Mouse (Mus musculus) lung, embryonic 15.5 days (tissue): ENCODE data around the gene Bcl2a1b. TPM values are rescaled to one million over a fixed set of nuclear protein-coding genes. Genes with fewer than 3 reads are reported as not detected.
"Not testable (repeated sequence)": the region's sequence is repeated elsewhere in the genome, so short reads cannot be mapped to it uniquely, and the experiment has no call there.

Source experiments
- ATAC-seq: fragments of 200-750 bp; cut with Nextera tagmentation; 2 replicates; pipeline ENCODE4 v1.8.0; 2017; ENCODE audit warnings: moderate number of reproducible peaks, borderline replicate concordance; ENCODE audit not compliant: low FRiP score, low TSS enrichment; ENCODE audit errors: extremely low read depth
- H3K27ac ChIP-seq: fragments of 300-500 bp; sonication (generic); 2 replicates; pipeline ENCODE4 v1.5.1; 2015; ENCODE audit warnings: moderate library complexity, mild to moderate bottlenecking, inconsistent platforms
- H3K27me3 ChIP-seq: fragments of 300-500 bp; sonication (generic); 2 replicates; pipeline ENCODE4 v1.6.1; 2015; ENCODE audit warnings: inconsistent platforms
- H3K36me3 ChIP-seq: fragments of 300-500 bp; sonication (generic); 2 replicates; pipeline ENCODE4 v1.6.1; 2015; ENCODE audit warnings: inconsistent platforms
- H3K4me1 ChIP-seq: fragments of 300-500 bp; sonication (generic); 2 replicates; pipeline ENCODE4 v1.6.1; 2015; ENCODE audit warnings: inconsistent platforms
- H3K4me2 ChIP-seq: fragments of 300-500 bp; sonication (generic); 2 replicates; pipeline ENCODE4 v1.6.1; 2015; ENCODE audit warnings: inconsistent platforms, mild to moderate bottlenecking, moderate library complexity
- H3K4me3 ChIP-seq: fragments of 300-500 bp; sonication (generic); 2 replicates; pipeline ENCODE4 v1.5.1; 2015; ENCODE audit warnings: mild to moderate bottlenecking, inconsistent platforms
- H3K9ac ChIP-seq: fragments of 300-500 bp; sonication (generic); 2 replicates; pipeline ENCODE4 v1.6.1; 2015; ENCODE audit warnings: inconsistent platforms
- H3K9me3 ChIP-seq: fragments of 300-500 bp; sonication (generic); 2 replicates; pipeline ENCODE4 v1.6.1; 2016; ENCODE audit warnings: inconsistent platforms
- WGBS: fragments of 180-500 bp; shearing (Covaris S2); methylation state at CpG from one replicate; pipeline ENCODE4 v1.1.7; 2015; 5-methylcytosine and 5-hydroxymethylcytosine counted together
- polyA plus RNA-seq: library from polyadenylated mRNA; unstranded; fragments of >200 nt; fragmentation: Nextera tagmentation; extraction: Ambion mirVana; gene quantifications from 2 replicates; pipeline ENCODE4 v1.2.1, GENCODE M21; 2015

Bcl2a1b gene
- polyA plus RNA-seq, 1 experiment from 2014 or later = 7.0 TPM

DNA sequence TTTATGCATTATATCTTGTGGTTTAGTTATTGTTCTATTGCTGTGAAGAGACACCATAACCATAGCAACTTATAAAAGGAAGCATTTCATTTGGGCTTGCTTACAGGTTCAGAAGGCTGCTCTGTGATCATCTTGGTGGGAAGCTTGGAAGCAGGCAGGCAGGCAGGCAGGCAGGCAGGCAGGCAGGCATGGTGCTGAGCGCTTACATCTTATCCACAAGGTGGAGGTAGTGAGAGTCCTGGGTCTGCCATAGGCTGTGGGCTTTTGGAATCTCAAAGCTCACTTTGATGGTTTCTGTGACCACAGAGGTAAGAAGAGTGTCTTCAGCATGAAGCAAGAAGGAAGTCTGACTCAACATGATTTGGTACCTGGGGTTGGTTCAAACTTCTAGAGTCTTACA lies 13.4 kb downstream of the Bcl2a1b start:
- not testable (repeated sequence) for H3K27ac ChIP-seq, H3K4me2 ChIP-seq, H3K36me3 ChIP-seq, H3K9ac ChIP-seq, H3K9me3 ChIP-seq, H3K4me1 ChIP-seq, H3K27me3 ChIP-seq, ATAC-seq, H3K4me3 ChIP-seq
- 41% methylated on average over 1 of the region's 1 CpGs for WGBS

DNA sequence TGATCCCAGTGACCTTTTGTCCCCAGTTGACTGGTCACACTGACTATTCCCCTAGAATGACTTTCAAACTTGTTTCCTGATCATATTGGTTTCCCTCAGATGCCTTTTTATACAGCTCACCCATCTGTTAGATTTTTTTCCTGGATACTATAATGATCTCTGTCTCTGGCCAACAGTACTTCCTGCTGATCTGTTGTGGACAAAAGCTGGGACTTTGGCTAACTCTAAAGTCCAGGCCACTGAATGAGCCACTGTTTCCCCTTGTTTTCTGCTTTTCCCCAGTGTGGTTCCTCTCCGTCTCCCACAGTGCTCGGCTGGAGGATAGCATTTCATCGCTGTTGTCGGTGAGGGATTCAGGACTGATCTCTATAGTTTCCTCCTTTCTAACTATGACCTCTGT lies 19.2 kb downstream of the Bcl2a1b start:
- H3K4me3 ChIP-seq, ATAC-seq, H3K27ac ChIP-seq, H3K27me3 ChIP-seq, H3K9me3 ChIP-seq, H3K4me2 ChIP-seq, H3K9ac ChIP-seq, H3K36me3 ChIP-seq, H3K4me1 ChIP-seq: not testable (repeated sequence)
- 95% methylated on average over 4 of the region's 4 CpGs for WGBS

DNA sequence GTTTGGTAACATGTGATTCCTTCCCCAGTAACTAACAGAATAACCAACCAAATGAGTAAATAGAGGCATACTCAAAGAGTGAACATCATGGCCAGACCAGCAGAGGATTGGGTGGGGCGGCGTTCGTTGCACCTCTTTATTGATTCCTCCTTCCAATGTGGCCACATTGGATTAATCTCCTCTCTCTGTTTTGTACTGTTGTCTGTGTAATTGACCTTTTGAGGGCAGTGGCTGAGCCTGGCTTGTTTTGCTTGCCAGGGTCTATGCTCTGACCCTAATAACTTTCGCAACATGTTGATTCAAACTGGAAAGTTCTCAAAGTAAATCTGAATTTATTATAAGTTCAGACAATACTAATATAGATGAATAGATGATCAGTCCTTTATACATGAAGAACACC lies 20.7 kb downstream of the Bcl2a1b start:
- not testable (repeated sequence) for H3K36me3 ChIP-seq, H3K9ac ChIP-seq, H3K27me3 ChIP-seq, H3K9me3 ChIP-seq, H3K27ac ChIP-seq, H3K4me2 ChIP-seq, ATAC-seq, H3K4me1 ChIP-seq, H3K4me3 ChIP-seq
- 86% methylated on average over 3 of the region's 4 CpGs for WGBS

DNA sequence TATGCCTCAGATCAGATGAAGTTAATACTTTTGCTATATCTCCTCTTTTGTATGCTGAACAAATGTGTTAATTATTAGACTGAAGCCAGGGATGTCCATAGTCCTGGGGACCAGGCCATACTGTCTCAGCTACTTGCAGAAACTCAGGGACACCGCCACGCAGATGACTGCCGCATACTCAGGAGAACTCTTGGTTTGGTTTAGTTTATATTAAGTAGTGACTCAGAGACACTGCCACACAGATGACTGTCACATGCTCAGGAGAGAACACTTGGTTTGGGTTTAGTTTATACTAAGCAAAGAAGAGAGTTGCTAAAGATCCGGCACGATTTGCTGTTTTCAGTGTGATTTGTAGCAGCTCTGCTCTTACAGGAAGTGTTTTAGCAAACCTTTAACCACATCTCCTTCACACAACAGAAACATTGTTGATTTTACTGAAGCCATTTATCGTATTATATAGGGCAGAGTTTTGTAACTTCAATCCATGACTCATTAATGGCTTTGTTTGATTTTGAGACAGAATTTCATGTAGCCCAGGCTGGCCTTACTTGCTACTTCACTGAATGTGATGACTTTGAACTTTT lies 21.8 kb downstream of the Bcl2a1b start:
- not testable (repeated sequence) for H3K4me3 ChIP-seq, H3K9me3 ChIP-seq, H3K27ac ChIP-seq, H3K27me3 ChIP-seq, H3K9ac ChIP-seq, ATAC-seq, H3K4me2 ChIP-seq, H3K4me1 ChIP-seq, H3K36me3 ChIP-seq
- 75% methylated on average over 6 of the region's 6 CpGs for WGBS

DNA sequence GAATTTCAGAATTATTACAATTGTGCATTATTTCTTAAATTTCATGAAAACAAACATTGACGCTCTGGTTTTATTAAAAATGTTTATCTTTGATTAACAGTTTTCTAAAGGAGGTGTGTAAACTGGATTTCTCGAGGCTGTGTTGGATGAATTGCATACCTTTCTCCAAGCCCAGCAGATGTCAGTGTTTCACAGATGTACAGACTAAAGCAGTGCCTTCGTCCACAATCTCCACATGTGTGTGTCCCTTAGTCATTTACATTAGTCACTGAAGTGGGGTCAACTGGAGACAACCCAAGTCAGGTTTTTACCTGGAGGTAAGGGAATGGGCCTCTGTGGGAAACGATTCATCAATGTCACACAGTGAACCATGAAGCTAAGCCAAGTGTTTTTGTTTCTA lies 27.1 kb downstream of the Bcl2a1b start:
- H3K9me3 ChIP-seq = no peaks in the 10 kb centered on the region
- no peak overlapping the region for H3K27ac ChIP-seq
- no peak overlapping the region for H3K4me3 ChIP-seq
- H3K4me1 ChIP-seq = no peaks in the 10 kb centered on the region
- no peak for ATAC-seq
- H3K9ac ChIP-seq = no peak overlapping the region
- no peak overlapping the region for H3K4me2 ChIP-seq
- no peaks in the 10 kb centered on the region for H3K36me3 ChIP-seq
- no peaks in the 10 kb centered on the region for H3K27me3 ChIP-seq
- 37% methylated on average over 4 of the region's 4 CpGs for WGBS

DNA sequence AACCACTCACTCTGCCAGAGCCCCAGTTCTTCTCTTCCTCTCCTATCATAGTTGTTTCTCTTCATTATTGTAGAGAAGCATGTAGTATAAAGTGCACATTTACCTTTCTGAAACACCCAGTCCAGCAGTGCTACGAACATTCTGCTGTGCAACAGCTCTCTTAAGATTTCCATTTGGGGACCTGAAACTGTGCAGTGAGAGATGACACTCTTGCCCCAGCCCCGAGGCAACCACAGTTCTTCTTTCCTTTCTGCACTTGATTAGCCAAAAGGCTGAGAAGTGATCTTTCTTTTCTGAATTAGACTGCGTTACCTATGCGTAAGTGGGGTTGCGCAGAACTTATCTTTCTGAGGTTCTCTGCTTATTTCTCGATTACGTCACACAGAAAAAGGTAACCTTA lies 29.1 kb downstream of the Bcl2a1b start:
- Histone ChIP-seq H3K36me3 (no peaks in the 10 kb centered on the region), H3K27ac (no peak overlapping the region), H3K4me2 (no peak overlapping the region), H3K4me3 (no peak overlapping the region), H3K4me1 (no peaks in the 10 kb centered on the region), H3K27me3 (no peaks in the 10 kb centered on the region), H3K9me3 (no peaks in the 10 kb centered on the region), H3K9ac (no peak overlapping the region)
- no peak for ATAC-seq
- 87% methylated on average over 7 of the region's 7 CpGs for WGBS

DNA sequence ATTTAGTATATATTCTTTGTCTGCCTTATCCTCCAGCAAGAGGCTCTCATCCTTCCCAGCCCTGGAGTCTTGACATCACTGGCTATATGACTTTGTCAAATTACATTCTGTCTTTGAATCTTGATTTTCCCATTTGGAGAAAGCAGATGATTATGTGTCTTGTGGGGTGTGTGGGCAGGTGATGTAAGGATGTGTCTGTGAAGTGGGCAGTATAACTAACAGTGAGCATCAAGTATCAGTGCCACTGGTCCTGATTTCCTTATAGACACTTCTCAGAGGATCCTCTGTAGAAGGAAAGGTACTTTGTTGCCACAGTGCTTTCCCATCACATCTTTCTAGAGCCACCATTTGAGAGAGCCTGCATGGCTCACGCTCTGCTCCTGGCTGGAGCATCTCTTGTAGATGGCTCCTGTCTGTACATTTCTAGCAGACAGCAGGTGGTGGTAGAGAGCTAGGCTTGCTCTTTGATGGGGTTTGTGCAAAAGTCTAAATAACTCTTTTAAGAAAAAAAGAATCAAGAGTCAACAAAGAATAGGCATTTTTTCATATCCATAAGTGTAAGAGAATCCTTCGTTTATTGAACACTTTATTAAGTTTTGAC lies 32.0 kb downstream of the Bcl2a1b start:
- not testable (repeated sequence) for H3K4me3 ChIP-seq
- WGBS = 63% methylated on average over 2 of the region's 2 CpGs

DNA sequence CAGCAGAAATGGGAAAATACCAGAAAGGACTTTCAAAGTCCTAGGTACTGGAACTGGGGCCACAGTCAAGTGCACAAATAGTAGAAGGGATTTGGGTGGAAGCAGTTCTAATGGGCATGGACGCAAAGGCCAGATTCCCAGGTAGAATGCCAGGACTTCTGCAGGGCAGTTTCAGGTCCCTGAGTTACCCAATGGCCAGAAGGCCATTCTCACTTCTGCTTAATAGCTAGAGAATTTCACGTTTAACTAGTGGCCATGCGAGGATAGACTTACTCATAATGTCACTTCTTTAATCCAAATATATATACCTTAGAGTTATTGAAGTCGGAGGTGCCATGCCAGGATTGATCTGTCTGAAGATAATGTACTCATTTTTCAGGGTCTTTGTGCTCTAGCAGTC lies 38.1 kb downstream of the Bcl2a1b start:
- 69% methylated on average over 4 of the region's 4 CpGs for WGBS
- H3K36me3 ChIP-seq, ATAC-seq: not testable (repeated sequence)

More for the DNA sequence above, 32.0 kb downstream of the Bcl2a1b start:
- H3K9ac ChIP-seq, H3K4me2 ChIP-seq, H3K27ac ChIP-seq, ATAC-seq, H3K27me3 ChIP-seq, H3K36me3 ChIP-seq, H3K4me1 ChIP-seq, H3K9me3 ChIP-seq: not testable (repeated sequence)

DNA sequence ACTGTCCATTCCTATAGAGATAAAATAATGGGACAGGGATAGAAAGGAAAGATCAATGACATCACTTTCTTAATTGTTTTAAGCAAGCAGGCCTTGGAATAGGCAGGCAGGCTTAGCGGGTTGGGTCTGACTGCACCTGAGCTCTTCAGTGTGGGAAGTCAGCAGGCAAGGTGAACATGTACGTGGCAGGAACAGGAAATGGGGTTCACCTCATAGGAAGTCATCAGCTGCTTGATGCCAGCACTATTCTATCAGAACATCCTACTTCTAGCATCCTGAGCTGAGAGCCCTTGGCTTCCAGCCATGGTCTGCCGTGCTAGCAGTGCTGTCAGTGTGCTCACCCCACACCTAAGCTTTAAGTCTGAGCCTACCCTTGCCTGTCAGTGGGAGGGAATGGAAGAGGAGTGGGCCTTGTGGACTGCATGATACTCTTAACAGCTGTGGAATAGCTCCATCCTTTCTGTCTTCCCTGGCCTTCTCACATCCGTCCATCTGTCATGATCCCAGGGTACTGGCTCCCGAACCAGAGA lies 40.0 kb downstream of the Bcl2a1b start:
- H3K27ac ChIP-seq, ATAC-seq, H3K4me3 ChIP-seq, H3K4me2 ChIP-seq, H3K36me3 ChIP-seq, H3K27me3 ChIP-seq, H3K9me3 ChIP-seq, H3K4me1 ChIP-seq, H3K9ac ChIP-seq: not testable (repeated sequence)
- WGBS = 55% methylated on average over 4 of the region's 5 CpGs

More for the DNA sequence above, 38.1 kb downstream of the Bcl2a1b start:
- not testable (repeated sequence) for H3K4me3 ChIP-seq, H3K4me1 ChIP-seq, H3K27me3 ChIP-seq, H3K27ac ChIP-seq, H3K4me2 ChIP-seq, H3K9ac ChIP-seq, H3K9me3 ChIP-seq

DNA sequence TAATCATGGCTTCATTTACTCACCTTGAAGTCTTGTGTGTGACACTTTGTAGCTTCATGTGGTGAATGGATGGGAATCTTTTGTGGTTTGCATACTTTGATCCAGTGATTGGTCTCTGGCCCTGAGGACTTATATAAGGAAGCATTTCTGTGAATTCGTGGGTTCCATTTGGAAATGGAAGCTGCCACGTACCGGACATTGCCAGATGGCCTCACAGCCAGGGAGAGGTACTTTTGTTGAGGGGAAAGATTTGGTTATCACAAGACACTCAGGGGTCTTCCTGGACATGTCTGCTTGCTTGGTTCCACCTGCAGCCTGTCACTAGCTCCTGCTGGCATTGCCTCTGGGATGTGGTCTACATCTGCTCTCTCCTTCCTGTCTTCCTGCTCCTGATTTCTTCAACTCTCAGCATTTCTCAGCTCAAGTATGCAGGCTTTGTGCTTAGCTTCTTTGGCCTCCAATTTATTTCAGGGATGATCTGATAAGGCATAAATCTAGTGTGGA lies 41.6 kb downstream of the Bcl2a1b start:
- H3K27ac ChIP-seq, H3K4me1 ChIP-seq, H3K27me3 ChIP-seq, ATAC-seq, H3K9ac ChIP-seq, H3K36me3 ChIP-seq, H3K4me2 ChIP-seq, H3K4me3 ChIP-seq, H3K9me3 ChIP-seq: not testable (repeated sequence)
- 86% methylated on average over 3 of the region's 3 CpGs for whole genome bisulfite sequencing

DNA sequence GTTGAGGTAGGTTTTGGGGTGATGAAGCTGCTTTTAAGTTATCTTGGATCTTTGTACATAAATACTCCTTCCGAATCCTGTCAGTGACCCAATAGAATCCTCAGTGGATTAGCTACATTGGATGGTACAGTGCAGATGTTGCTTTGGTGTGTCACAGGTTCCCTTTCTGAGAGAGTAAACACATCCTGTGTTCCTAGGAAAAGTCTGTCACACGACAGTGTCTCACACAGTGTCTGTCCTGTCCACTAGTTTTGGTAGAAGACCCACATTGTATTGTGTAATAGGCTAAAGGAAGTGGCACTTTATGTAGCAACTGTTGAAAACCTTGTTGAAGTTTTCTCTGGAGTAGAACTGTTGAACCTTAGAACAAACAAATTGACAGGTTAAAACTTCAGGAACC lies 54.4 kb downstream of the Bcl2a1b start:
- Histone ChIP-seq H3K27me3 (no peaks in the 10 kb centered on the region), H3K4me2 (no peak overlapping the region), H3K9me3 (no peaks in the 10 kb centered on the region), H3K9ac (no peak overlapping the region), H3K36me3 (no peaks in the 10 kb centered on the region), H3K4me3 (no peak overlapping the region), H3K27ac (no peak overlapping the region), H3K4me1 (no peaks in the 10 kb centered on the region)
- ATAC-seq = no peak
- 66% methylated on average over 2 of the region's 2 CpGs for WGBS

DNA sequence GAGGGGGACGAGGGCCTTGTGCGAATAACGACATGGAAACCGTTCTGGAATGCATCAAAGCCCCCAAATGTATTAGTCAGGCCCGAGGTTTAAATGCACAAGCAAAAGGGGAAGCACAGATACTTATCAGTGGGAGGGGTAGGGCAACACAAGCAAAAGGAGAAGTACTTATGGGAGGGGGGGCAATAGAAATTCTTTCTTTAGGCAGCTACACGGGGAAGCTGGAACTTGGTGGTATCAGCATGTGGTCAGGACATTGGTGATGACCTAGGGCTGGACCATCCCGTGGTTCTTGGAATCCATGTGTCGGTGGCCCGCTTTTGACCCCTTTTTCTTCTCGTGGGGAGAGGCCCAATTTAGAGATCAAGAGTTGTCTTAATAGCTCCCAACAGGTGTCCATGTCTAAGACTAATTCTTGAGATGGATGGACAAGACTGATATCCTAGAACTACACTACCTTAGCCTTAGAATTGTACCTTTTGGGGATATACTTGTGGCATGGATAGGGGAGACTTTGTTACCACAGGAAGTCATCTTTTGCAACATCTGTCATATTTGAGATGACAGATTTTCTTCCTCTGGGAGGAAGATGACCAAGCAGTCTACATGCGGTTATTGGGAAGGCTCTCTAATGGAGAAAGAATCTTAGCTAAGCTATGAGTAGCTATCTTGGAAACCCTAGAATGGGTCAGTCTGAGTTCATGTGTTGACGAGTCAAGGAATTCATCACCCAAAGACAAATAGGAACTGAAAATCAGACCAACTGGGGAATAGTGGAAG lies 57.7 kb downstream of the Bcl2a1b start:
- Histone ChIP-seq H3K27me3 (no peaks in the 10 kb centered on the region), H3K9ac (no peak overlapping the region), H3K27ac (no peak overlapping the region), H3K36me3 (no peaks in the 10 kb centered on the region), H3K4me3 (no peak overlapping the region), H3K4me2 (no peak overlapping the region), H3K9me3 (no peaks in the 10 kb centered on the region), H3K4me1 (no peaks in the 10 kb centered on the region)
- 81% methylated on average over 12 of the region's 12 CpGs for WGBS
- no peak for ATAC-seq
